Mouse (Mus musculus): ENCODE data around the gene Srsf10.

Srsf10 gene

DNA sequence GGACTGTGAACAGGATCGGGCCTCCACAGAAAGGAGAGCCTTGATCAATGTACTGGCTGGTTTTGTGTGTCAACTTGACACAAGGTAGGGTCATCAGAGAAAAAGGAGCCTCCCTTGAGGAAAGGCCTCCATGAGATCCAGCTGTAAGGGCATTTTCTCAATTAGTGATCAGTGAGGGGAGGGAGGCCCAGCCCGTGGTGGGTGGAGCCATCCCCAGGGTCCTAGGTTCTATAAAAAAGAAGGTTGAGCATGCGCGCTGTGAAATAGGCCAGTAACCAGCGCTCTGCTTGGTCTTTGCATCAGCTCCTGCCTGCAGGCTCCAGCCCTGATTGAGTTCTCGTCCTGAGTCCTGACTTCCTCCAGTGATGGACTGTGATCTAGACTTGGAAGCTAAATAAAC is 29.0 kb downstream of the Srsf10 start:
- no peak for DNase-seq (ENCODE audit: low read depth, low spot score)

- DNase-seq (ENCODE audit: low read depth, low spot score), result no peak
Observed at GRCm38 (mm10) chr4:135885676-135886075, 30.1 kb downstream of the Srsf10 start.

DNA sequence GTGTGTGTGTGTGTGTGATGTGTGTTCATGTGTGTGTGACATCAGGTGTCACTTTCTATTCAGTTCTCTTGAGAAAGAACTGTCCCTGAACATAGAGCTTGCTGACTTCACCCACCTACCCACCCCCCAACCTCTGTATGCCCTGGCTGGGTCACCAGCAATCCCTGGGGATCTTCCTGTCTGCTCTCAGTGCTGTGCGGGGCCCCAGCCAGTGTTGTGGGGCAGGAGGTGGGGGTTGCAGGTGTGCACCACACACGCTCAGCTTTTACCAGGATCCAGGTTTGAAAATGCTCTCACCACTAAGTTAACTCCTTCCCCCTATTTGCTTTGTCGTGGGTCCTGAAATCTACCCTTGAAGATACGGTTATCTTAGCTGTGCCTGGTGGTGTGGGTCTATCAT is 30.6 kb downstream of the Srsf10 start:
- no peak for DNase-seq (ENCODE audit: low read depth, low spot score)

DNA sequence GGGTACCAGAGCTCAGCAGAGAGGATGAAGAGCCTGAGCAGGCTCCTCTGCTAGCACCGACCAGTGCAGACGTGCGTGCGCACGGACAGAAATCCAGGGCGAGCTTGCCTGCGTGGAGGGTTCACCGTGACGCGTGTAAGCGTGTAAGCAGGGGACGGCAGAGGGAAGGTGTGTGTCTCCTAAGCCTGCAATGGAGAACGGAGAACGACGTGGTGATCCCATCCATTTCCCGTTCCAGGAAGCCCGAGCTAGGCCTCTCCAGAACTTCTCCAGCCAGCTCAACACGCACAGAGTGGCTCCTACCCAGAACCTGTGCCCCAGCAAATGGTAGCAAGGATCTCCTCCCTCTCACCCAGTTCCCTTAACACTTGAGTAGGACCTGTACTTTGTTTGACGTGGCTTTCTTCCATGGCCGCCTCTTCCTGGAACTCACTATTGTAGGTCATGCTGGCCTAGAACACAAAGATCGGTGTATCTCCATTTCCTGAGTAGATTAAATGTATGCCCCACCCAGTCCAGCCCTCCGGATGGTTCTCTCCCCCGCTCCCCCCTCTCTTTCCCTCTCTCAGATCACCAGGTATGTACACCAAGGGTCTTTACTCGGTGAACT is 33.0 kb downstream of the Srsf10 start:
- DNase-seq (ENCODE audit: low read depth, low spot score), result no peak

DNA sequence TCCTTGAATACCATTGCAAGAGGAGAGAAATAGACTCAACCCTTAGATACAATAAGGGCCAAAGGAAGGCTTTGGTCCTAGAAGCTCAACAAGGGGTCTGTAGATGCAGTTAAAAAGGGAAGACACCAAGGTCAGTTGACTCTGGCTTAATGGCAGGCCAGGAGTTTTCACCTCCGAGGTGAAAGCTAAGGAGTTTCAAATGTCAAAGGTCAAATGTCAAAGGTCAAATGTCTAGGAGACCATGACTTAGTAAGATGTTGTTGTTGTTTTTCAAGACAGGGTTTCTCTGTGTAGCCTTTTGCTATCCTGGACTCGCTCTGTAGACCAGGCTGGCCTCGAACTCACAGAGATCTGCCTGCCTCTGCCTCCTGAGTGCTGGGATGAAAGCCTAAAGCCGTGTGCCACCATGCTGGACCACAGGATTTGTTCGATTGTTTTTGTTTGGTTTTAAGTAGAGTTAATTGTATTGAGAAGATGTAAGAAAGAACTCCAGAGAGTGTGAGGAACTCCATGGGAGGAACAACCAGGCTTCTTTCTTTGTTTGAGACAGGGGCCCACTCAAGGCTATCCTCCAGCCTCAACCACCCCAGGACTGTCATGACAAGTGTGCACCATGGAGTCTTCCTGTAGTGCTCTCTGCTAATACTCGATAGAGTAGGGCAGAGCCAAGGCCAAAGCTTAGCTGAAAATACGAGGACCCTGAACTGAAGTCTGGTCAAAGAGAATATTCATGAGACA is 33.8 kb downstream of the Srsf10 start:
- DNase-seq (ENCODE audit: low read depth, low spot score), result no peak

DNA sequence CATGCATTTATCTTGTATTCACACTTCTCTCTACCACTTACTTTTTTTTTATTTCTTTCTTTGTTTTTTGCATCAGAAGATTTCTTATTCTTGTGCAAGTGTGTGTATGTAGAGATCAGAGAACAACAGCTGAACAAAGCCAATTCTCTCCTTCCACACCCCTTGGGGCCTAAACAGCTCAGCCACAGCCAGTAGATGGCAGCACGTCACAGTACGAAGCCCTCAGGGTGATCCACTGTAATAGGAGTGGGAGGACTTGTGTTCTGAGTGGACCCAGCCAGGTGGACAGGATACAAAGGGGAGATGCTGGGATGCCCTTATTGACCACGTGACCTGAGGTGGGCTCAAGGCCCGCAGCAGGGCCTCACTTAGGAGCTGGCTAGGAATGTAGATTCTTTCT is 34.3 kb downstream of the Srsf10 start:
- DNase-seq (ENCODE audit: low read depth, low spot score), result peak; percentile 46

GRCm38 (mm10) chr4:135891539-135891938 is 36.0 kb downstream of the Srsf10 start:
- no peak for DNase-seq (ENCODE audit: low read depth, low spot score)

DNA sequence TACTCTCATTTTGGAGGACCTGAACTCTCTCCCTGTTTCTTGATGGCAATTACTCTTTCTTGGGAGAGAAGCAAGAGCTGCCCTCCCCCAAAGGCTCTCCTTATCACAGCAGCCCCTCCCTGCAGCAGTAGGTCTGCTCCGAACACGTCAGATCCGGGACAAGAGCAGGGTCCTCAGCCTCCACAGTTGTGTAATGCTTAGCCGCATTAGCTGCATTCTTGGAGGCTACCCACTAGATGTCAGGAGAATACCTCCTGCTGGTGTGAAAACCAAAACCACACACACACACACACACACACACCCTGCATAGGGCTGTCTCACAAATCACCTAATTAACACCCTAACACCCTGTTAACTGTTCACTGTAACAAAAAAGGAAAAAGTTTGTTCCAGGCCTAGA is 37.3 kb downstream of the Srsf10 start:
- DNase-seq (ENCODE audit: low read depth, low spot score), result no peak

DNA sequence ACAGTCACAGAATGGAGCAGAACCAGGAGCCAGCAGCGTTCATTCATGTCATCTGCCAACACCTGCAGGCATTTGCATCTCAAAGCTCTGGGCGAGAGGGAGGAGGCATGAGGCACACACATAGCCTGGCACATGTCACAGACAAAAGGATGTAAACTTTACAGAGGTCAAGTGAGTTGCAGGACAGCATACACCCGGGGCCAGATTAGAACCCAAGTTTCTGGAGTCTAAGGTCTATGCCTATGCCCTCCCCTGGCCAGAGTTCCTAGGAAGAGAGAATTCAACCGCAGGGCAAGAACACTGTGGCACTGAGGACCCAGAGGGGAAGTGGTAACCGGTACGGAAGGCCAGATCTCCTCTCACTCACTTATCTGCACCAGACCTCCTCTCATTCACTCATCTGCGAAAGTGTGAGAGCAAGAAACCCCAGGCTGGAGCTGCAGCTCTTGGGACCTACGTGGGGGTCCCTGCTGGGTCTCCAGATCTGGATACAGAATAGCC is 39.6 kb downstream of the Srsf10 start, which contains the start of gene Cnr2:
TSS of gene Cnr2 (plus strand) at position 324 of the 501 bp plus-strand sequence.
- no peak for DNase-seq (ENCODE audit: low read depth, low spot score)

- no peak for DNase-seq (ENCODE audit: low read depth, low spot score)
Observed at GRCm38 (mm10) chr4:135896157-135896556, 40.6 kb downstream of the Srsf10 start.

DNA sequence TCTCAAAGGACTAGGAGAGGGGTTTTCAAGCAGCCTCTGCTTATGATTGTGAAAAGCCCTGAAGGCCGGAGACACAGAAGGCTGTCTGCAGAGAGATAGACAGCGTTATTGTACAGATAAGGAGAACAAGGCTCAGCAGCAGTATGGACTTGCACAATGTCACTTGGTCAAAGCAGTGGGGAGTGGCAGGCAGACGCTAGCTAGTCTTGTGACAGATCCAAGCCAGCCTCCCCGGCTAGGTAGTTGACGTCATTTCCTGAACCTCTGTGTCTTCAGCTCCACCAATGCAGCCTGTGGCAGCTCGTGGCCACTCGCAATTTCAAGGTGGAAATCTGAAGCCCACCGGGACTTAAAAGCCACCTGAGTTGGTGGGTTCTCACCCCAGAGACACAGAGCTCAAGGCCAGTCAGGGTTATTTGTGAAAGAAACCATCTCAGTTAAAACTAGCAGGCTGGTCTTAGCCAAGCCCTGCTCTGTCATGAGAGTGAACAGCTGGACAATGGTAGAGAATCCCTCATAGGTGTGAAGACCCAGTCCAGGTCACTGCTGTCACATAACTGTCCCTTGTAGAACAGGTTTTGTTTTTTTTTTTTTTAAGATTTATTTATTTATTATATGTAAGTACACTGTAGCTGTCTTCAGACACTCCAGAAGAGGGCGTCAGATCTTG is 43.0 kb downstream of the Srsf10 start:
- no peak for DNase-seq (ENCODE audit: low read depth, low spot score)

GRCm38 (mm10) chr4:135899050-135899448 is 43.5 kb downstream of the Srsf10 start:
- no peak for DNase-seq (ENCODE audit: low read depth, low spot score)

DNA sequence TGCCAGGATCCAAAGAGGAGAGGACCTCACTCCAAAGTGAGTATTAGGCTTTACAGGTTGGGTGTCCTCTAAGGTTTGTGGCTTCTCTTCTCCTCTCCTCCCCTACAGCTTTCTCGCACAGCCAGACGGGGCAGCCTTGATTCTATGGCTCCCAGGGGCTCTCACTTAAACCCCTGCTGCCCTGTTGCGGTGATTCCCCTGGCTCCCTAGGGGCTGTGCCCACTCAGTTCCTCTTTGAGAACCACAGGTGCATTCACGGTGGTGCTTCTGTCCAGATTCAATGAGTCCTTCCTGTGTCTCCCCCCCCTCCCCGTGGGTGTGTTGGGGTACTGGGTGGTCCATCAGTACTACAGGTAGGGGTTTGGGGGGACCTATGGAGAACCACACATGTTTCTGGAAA is 44.5 kb downstream of the Srsf10 start:
- no peak for DNase-seq (ENCODE audit: low read depth, low spot score)

DNA sequence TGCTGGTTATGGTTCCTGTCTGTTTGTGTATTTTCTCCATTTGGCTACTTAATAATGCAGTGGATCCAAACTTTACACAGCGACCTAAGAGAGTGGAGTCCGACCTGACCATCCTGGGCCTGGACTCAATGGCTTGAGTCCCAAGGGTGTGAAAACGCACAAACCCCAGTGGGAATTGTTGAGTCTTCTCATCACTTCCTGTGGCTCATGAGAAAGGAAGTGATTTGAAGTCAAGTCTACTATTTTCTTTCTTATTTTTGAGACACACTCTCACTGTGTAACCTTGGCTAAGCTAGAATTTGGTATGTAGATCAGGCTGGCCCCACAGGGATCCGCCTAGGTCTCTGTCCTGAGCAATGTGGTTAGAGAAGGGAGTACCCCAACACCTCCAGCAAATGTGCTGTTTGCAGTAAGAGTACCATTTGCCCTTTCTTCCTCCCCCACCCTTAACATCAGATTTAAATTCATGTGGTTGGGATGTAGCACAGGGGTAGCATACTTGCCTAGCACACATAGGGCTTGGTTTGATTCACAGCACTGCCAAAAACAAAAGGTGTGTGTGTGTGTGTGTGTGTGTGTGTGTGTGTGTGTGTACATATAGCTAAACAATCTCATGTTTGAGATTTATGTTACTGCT is 47.2 kb downstream of the Srsf10 start:
- no peak for DNase-seq (ENCODE audit: low read depth, low spot score)

DNA sequence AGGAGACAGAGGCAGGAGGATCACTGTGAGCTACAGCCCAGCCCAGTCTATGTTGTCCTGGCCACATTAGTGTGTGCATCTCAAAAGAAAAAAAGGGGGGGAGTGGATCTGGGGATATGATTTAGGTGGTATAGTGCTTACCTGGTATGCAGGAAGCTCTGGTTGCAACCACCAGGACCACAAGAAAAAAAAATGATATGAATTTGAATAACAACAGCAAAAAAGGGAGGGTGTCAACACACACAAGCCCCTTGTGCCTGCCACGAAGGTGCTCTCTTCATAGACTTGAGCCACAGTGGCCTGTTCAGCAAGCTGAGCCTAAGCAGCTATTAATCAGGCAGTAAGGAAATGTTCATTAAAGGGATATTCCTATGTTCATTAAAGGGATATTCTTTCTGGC is 49.3 kb downstream of the Srsf10 start:
- no peak for DNase-seq (ENCODE audit: low read depth, low spot score)

- no peak for DNase-seq (ENCODE audit: low read depth, low spot score)
Observed at GRCm38 (mm10) chr4:135906633-135907032, 51.1 kb downstream of the Srsf10 start.

DNA sequence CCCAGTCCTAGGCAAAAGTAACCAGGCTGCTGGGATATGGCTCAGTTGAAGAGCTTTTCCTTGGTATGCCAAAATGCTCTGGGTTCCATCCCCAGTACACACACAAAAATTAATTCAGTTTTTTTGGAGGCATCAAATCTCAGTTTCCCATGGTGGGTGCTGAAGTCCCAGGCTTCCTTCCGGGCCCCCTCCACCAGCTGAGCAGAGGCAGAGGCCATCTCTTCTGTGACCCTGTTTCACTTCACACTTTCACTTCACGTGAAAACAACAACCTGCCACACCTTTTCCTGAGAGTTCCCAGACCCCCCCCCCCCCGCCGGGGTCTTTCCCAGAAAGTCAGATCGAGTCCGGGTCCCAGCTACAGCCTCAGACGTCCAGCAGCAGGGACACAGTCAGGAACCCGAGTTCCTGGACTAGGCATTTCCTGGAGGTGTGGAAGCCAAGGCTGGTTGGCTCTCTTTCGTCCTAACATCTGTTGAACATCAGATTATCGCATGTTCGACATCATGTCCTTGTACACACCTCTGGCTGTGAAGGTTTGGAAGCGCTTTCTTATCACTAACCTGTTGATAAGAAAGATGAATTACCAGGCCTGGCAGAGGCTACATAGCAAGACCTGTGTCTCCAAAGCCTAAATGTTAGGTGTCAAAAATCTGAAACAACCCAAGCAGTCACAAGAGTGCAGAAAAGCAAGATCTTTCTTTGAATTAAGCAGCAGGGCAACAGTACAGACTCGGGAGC is 53.9 kb downstream of the Srsf10 start:
- DNase-seq (ENCODE audit: low read depth, low spot score), result no peak

GRCm38 (mm10) chr4:135911531-135911930 is 56.0 kb downstream of the Srsf10 start:
- no peak for DNase-seq (ENCODE audit: low read depth, low spot score)

GRCm38 (mm10) chr4:135912164-135912563 is 56.6 kb downstream of the Srsf10 start:
- DNase-seq (ENCODE audit: low read depth, low spot score), result no peak

DNA sequence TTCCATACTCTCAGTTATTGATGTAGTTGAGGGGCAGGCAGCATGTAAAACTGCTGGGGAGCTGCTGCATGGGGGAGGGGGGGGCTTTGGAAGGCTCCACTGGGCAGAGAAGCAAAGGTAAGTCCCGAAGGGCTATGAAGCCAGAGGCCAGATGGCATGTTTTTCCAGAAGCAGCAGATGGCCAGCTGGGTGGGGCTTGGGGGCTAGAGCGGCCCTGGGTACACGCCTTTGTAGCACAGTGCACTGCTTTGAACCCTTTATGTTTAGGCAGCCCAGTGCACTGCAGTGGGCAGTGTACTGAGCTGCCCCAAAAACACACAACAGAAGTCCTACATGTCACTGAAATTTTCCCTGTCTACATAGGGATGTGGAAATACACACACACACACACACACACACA is 57.3 kb downstream of the Srsf10 start:
- no peak for DNase-seq (ENCODE audit: low read depth, low spot score)

- no peak for DNase-seq (ENCODE audit: low read depth, low spot score)
Observed at GRCm38 (mm10) chr4:135913433-135913832, 57.9 kb downstream of the Srsf10 start.

All from embryo, embryonic 11.5 days (tissue).